Mouse (Mus musculus) embryonic facial prominence, embryonic 15.5 days (tissue): ENCODE measurements around the gene Btbd18. TPM values are rescaled to one million over a fixed set of nuclear protein-coding genes. Genes with fewer than 3 reads are reported as not detected.

Source experiments
- ATAC-seq: fragments of 200-750 bp; cut with Nextera tagmentation; 2 replicates; pipeline ENCODE4 v1.8.0; 2017; ENCODE audit warnings: low read depth, moderate TSS enrichment; ENCODE audit not compliant: insufficient number of reproducible peaks, low FRiP score, low TSS enrichment
- H3K27ac ChIP-seq: fragments of 300-500 bp; sonication (generic); replicated peaks from 2 replicates; pipeline ENCODE4 v1.5.1; 2015; ENCODE audit warnings: mild to moderate bottlenecking, inconsistent platforms
- H3K27me3 ChIP-seq: fragments of 300-500 bp; sonication (generic); 2 replicates; pipeline ENCODE4 v1.6.1; 2015; ENCODE audit warnings: inconsistent platforms
- H3K36me3 ChIP-seq: fragments of 300-500 bp; sonication (generic); 2 replicates; pipeline ENCODE4 v1.6.1; 2015; ENCODE audit warnings: mild to moderate bottlenecking, inconsistent platforms
- H3K4me1 ChIP-seq: fragments of 300-500 bp; sonication (generic); 2 replicates; pipeline ENCODE4 v1.6.1; 2015; ENCODE audit warnings: inconsistent platforms
- H3K4me2 ChIP-seq: fragments of 300-500 bp; sonication (generic); replicated peaks from 2 replicates; pipeline ENCODE4 v1.6.1; 2015; ENCODE audit warnings: mild to moderate bottlenecking, inconsistent platforms
- H3K4me3 ChIP-seq: fragments of 300-500 bp; sonication (generic); replicated peaks from 2 replicates; pipeline ENCODE4 v1.5.1; 2015; ENCODE audit warnings: mild to moderate bottlenecking, inconsistent platforms
- H3K9ac ChIP-seq: fragments of 300-500 bp; sonication (generic); 2 replicates; pipeline ENCODE4 v1.6.1; 2015; ENCODE audit warnings: inconsistent platforms
- H3K9me3 ChIP-seq: fragments of 300-500 bp; sonication (generic); replicated peaks from 2 replicates; pipeline ENCODE4 v1.6.1; 2016; ENCODE audit warnings: inconsistent platforms
- WGBS: fragments of 180-500 bp; shearing (Covaris S2); methylation state at CpG from one replicate; pipeline ENCODE4 v1.1.7; 2015; 5-methylcytosine and 5-hydroxymethylcytosine counted together
- polyA plus RNA-seq: library from polyadenylated mRNA; unstranded; fragments of >200 nt; fragmentation: Nextera tagmentation; extraction: Ambion mirVana; gene quantifications from 2 replicates; pipeline ENCODE4 v1.2.1, GENCODE M21; 2015

The Btbd18 gene
- polyA plus RNA-seq, 1 experiment from 2014 or later = 0.27 TPM

- peak within 1 kb of the TSS; percentile 73 for H3K4me3 ChIP-seq
- H3K27ac ChIP-seq = peak within 1 kb of the TSS; percentile 74
- no peaks in the 10 kb centered on the region for H3K27me3 ChIP-seq
- no peaks in the 10 kb centered on the region for H3K9me3 ChIP-seq
- ATAC-seq = peak; percentile 100
- H3K36me3 ChIP-seq = peaks cover 33% of the 10 kb centered on the region
- peak within 1 kb of the TSS; percentile 63 for H3K9ac ChIP-seq
- WGBS = under 1% methylated on average over 44 of the region's 44 CpGs
- H3K4me1 ChIP-seq = peaks cover 15% of the 10 kb centered on the region
- peak within 1 kb of the TSS; percentile 74 for H3K4me2 ChIP-seq
Measured at GRCm38 (mm10) chr2:84677968-84678880, 19.3 kb downstream of the Btbd18 start, which contains the start of the genes Gm28635 and Med19. Gene Gm28635 (minus strand): TSS chr2:84678041. Gene Med19 (plus strand): TSS chr2:84678402.

GRCm38 (mm10) chr2:84679016-84679415, 20.1 kb downstream of the Btbd18 start, which contains the start of gene Tmx2:
Gene Tmx2 (minus strand): TSS chr2:84679140.
- H3K4me3 ChIP-seq = peak within 1 kb of the TSS; percentile 73
- 15% methylated on average over 8 of the region's 8 CpGs for WGBS
- peaks cover 15% of the 10 kb centered on the region for H3K4me1 ChIP-seq
- no peak for ATAC-seq
- H3K9ac ChIP-seq = peak within 1 kb of the TSS; percentile 63
- H3K36me3 ChIP-seq = peaks cover 29% of the 10 kb centered on the region
- no peaks in the 10 kb centered on the region for H3K27me3 ChIP-seq
- H3K9me3 ChIP-seq = no peaks in the 10 kb centered on the region
- peak within 1 kb of the TSS; percentile 74 for H3K27ac ChIP-seq
- peak within 1 kb of the TSS; percentile 59 for H3K4me2 ChIP-seq

GRCm38 (mm10) chr2:84682605-84683183, 23.8 kb downstream of the Btbd18 start:
- WGBS = 83% methylated on average over 6 of the region's 6 CpGs

GRCm38 (mm10) chr2:84688080-84688844, 29.4 kb downstream of the Btbd18 start:
- ATAC-seq = no peak
- H3K4me3 ChIP-seq = no peak overlapping the region
- no peaks in the 10 kb centered on the region for H3K9me3 ChIP-seq
- WGBS = 85% methylated on average over 2 of the region's 2 CpGs
- no peak overlapping the region for H3K27ac ChIP-seq
- no peaks in the 10 kb centered on the region for H3K4me1 ChIP-seq
- peaks cover 84% of the 10 kb centered on the region for H3K36me3 ChIP-seq
- H3K4me2 ChIP-seq = no peak overlapping the region
- H3K9ac ChIP-seq = no peak overlapping the region
- no peaks in the 10 kb centered on the region for H3K27me3 ChIP-seq

More at GRCm38 (mm10) chr2:84682605-84683183, 23.8 kb downstream of the Btbd18 start:
- Histone ChIP-seq H3K4me1 (peaks cover 8% of the 10 kb centered on the region), H3K9ac (no peak overlapping the region), H3K4me3 (no peak overlapping the region), H3K4me2 (no peak overlapping the region), H3K36me3 (peaks cover 45% of the 10 kb centered on the region), H3K27me3 (no peaks in the 10 kb centered on the region), H3K9me3 (no peaks in the 10 kb centered on the region), H3K27ac (no peak overlapping the region)
- no peak for ATAC-seq

- Histone ChIP-seq H3K4me2 (no peak overlapping the region), H3K4me1 (no peaks in the 10 kb centered on the region), H3K4me3 (no peak overlapping the region), H3K27ac (no peak overlapping the region), H3K9me3 (no peaks in the 10 kb centered on the region), H3K27me3 (no peaks in the 10 kb centered on the region), H3K36me3 (peaks cover 86% of the 10 kb centered on the region), H3K9ac (no peak overlapping the region)
- no peak for ATAC-seq
- 87% methylated on average over 12 of the region's 12 CpGs for WGBS
Measured at GRCm38 (mm10) chr2:84690050-84690449, 31.2 kb downstream of the Btbd18 start.

- Histone ChIP-seq H3K27me3 (no peaks in the 10 kb centered on the region), H3K27ac (no peak overlapping the region), H3K4me1 (no peaks in the 10 kb centered on the region), H3K36me3 (peaks cover 61% of the 10 kb centered on the region), H3K9me3 (no peaks in the 10 kb centered on the region), H3K9ac (no peak overlapping the region), H3K4me3 (no peak overlapping the region), H3K4me2 (no peak overlapping the region)
- no peak for ATAC-seq
- 91% methylated on average over 5 of the region's 5 CpGs for WGBS
Measured at GRCm38 (mm10) chr2:84695007-84695695, 36.3 kb downstream of the Btbd18 start.

- peaks cover 6% of the 10 kb centered on the region; the same call in 1 of the 2 replicates for H3K36me3 ChIP-seq
Measured at GRCm38 (mm10) chr2:84703497-84703896, 44.6 kb downstream of the Btbd18 start.

GRCm38 (mm10) chr2:84704329-84704728, 45.5 kb downstream of the Btbd18 start:
- no peak for ATAC-seq
- H3K36me3 ChIP-seq = peaks cover 4% of the 10 kb centered on the region; the same call in 1 of the 2 replicates
- H3K4me2 ChIP-seq = no peak overlapping the region
- H3K4me3 ChIP-seq = no peak overlapping the region
- WGBS = 69% methylated on average over 5 of the region's 5 CpGs
- H3K9me3 ChIP-seq = no peaks in the 10 kb centered on the region
- no peak overlapping the region for H3K9ac ChIP-seq
- H3K4me1 ChIP-seq = peaks cover 10% of the 10 kb centered on the region; the same call in 1 of the 2 replicates
- H3K27ac ChIP-seq = peak overlapping the region; percentile 68; the same call in 1 of the 2 replicates
- H3K27me3 ChIP-seq = no peaks in the 10 kb centered on the region

More at GRCm38 (mm10) chr2:84703497-84703896, 44.6 kb downstream of the Btbd18 start:
- no peak overlapping the region for H3K4me3 ChIP-seq
- no peak for ATAC-seq
- H3K9me3 ChIP-seq = no peaks in the 10 kb centered on the region
- no peak overlapping the region for H3K9ac ChIP-seq
- no peaks in the 10 kb centered on the region for H3K27me3 ChIP-seq
- no peak overlapping the region for H3K27ac ChIP-seq
- H3K4me2 ChIP-seq = no peak overlapping the region
- WGBS = 79% methylated on average over 1 of the region's 1 CpGs
- H3K4me1 ChIP-seq = peaks cover 10% of the 10 kb centered on the region; the same call in 1 of the 2 replicates

- WGBS = 50% methylated on average over 1 of the region's 1 CpGs
- peak overlapping the region; percentile 77; the same call in 1 of the 2 replicates for H3K27ac ChIP-seq
- H3K4me1 ChIP-seq = peaks cover 10% of the 10 kb centered on the region; the same call in 1 of the 2 replicates
- H3K9ac ChIP-seq = no peak overlapping the region
- H3K4me3 ChIP-seq = no peak overlapping the region
- ATAC-seq = no peak
- no peaks in the 10 kb centered on the region for H3K9me3 ChIP-seq
- H3K27me3 ChIP-seq = no peaks in the 10 kb centered on the region
- H3K36me3 ChIP-seq = peaks cover 10% of the 10 kb centered on the region
- H3K4me2 ChIP-seq = 0 out of 2 replicates have a peak overlapping the region, but pooled peaks have one; percentile 12
Measured at GRCm38 (mm10) chr2:84705295-84705694, 46.4 kb downstream of the Btbd18 start.

GRCm38 (mm10) chr2:84707523-84707922, 48.6 kb downstream of the Btbd18 start:
- Histone ChIP-seq H3K36me3 (peaks cover 15% of the 10 kb centered on the region), H3K4me2 (no peak overlapping the region), H3K27ac (no peak overlapping the region), H3K9ac (no peak overlapping the region), H3K4me3 (no peak overlapping the region), H3K9me3 (no peaks in the 10 kb centered on the region), H3K4me1 (peaks cover 10% of the 10 kb centered on the region; the same call in 1 of the 2 replicates), H3K27me3 (no peaks in the 10 kb centered on the region)
- no peak for ATAC-seq
- WGBS = 43% methylated on average over 1 of the region's 1 CpGs
